Mouse (Mus musculus): ENCODE measurements at regions not wholly inside any gene's neighbourhood (a gene's known extent, or its start where the extent isn't known, plus 50 kb on each side); places are given as distances from the start of the nearest gene placed in this dataset.

DNA sequence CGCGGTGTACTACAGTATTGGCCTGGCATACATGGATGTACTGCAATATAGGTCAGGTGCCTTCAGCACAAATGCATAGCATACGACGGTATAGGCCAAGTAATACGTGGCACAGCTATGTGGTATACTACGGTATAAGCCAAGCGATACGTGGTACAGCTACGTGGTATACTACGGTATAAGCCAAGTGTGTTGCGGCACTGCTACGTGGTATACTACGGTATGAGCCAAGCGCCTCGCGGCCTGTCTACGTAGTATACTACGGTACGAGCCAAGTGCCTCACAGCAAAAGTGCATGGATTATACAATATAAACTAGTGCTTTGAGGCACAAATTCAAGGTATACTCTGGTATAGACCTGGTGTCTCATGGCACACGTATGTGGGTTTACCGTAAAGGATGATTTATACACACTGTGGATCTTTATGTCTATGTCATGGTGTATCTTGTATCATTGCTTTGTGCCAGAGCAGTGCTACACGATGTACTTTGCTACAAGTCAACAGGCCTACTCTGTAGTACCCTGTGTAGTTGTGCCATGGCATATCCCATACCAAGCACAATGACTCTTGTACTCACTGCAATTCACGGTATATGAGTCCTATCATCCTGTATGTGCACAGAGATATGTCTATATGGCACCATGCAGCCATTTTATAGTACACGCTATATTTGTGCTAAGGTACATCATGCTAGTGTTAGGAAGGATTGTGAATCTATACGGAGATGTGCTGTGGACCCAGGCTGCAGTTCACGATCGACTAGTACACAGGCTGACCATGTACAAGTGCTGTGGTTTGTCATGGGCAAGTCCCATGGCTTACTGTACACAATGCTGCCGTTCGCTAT is 72.5 kb downstream of the Rtl1 start:
- peak overlapping the region; percentile 44 for H3K4me3 ChIP-seq (ENCODE audit: low read length)
- no peak overlapping the region for H3K27ac ChIP-seq (ENCODE audit: low read length)
- peak overlapping the region; percentile 55; the same call in 1 of the 2 replicates for H3K9ac ChIP-seq (ENCODE audit: low read length)
- H3K4me2 ChIP-seq (ENCODE audit: low read depth, low read length) = peak overlapping the region; percentile 63
- H3K27me3 ChIP-seq (ENCODE audit: control insufficient read depth, insufficient read depth, low read depth, low read length) = no peaks in the 10 kb centered on the region
- WGBS = 51% methylated on average over 29 of the region's 29 CpGs
- peaks cover 31% of the 10 kb centered on the region for H3K9me3 ChIP-seq (ENCODE audit: control insufficient read depth, low read length)
- H3K36me3 ChIP-seq (ENCODE audit: control insufficient read depth, insufficient read depth, low read length) = no peaks in the 10 kb centered on the region
- peak; percentile 69 for ATAC-seq (ENCODE audit: low read depth)
- peaks cover 21% of the 10 kb centered on the region for H3K4me1 ChIP-seq (replicated peaks; ENCODE audit: control insufficient read depth, insufficient read depth, low read length)

- H3K9me3 ChIP-seq (ENCODE audit: control insufficient read depth, low read length) = peaks cover 31% of the 10 kb centered on the region
- no peaks in the 10 kb centered on the region for H3K36me3 ChIP-seq (ENCODE audit: control insufficient read depth, insufficient read depth, low read length)
- no peak overlapping the region for H3K4me2 ChIP-seq (ENCODE audit: low read depth, low read length)
- H3K27me3 ChIP-seq (ENCODE audit: control insufficient read depth, insufficient read depth, low read depth, low read length) = no peaks in the 10 kb centered on the region
- H3K9ac ChIP-seq (ENCODE audit: low read length) = no peak overlapping the region
- H3K4me3 ChIP-seq (ENCODE audit: low read length) = no peak overlapping the region
- WGBS = 55% methylated on average over 9 of the region's 9 CpGs
- peaks cover 3% of the 10 kb centered on the region; the same call in 1 of the 2 replicates for H3K4me1 ChIP-seq (replicated peaks; ENCODE audit: control insufficient read depth, insufficient read depth, low read length)
- H3K27ac ChIP-seq (ENCODE audit: low read length) = no peak overlapping the region
- no peak for ATAC-seq (ENCODE audit: low read depth)
Observed at GRCm38 (mm10) chr12:109525613-109526012, 73.0 kb downstream of the Dlk1 start.

DNA sequence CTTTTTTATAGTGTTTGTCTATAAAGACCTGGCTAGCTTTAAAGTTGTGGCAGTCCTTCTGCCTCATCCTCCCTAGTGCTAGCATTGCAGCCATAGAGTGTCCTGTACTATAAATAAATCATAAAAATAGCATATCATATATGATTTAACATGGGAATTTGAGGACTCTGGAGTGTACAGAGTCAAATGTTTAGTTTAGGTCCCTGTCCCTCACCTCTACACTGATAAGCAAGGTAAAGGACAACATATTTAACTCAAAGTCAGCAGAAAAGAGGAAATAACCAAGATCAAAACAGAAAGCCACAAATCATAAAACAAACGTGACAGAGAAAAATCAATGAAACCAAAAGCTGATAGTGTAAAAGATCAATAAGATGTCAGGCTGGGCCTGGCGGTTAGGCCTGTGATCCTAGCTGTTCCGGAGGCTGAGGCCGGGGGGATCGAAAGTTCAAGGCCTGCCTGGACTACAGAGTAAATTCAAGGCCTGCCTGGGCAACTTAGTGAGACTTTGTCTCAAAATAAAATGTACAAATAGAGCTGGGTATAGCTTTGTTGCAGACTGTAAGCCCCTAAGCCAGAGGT is 68.7 kb downstream of the Dlk1 start:
- peaks cover 2% of the 10 kb centered on the region; the same call in 1 of the 2 replicates for H3K9me3 ChIP-seq (ENCODE audit: control insufficient read depth, low read length)
- H3K36me3 ChIP-seq (ENCODE audit: control insufficient read depth, insufficient read depth, low read length) = no peaks in the 10 kb centered on the region
- H3K9ac ChIP-seq (ENCODE audit: low read length) = no peak overlapping the region
- H3K4me2 ChIP-seq (ENCODE audit: low read depth, low read length) = no peak overlapping the region
- no peak for ATAC-seq (ENCODE audit: low read depth)
- WGBS = 80% methylated on average over 5 of the region's 5 CpGs
- H3K27me3 ChIP-seq (ENCODE audit: control insufficient read depth, insufficient read depth, low read depth, low read length) = no peaks in the 10 kb centered on the region
- H3K4me1 ChIP-seq (replicated peaks; ENCODE audit: control insufficient read depth, insufficient read depth, low read length) = peaks cover 13% of the 10 kb centered on the region
- no peak overlapping the region for H3K27ac ChIP-seq (ENCODE audit: low read length)
- no peak overlapping the region for H3K4me3 ChIP-seq (ENCODE audit: low read length)

DNA sequence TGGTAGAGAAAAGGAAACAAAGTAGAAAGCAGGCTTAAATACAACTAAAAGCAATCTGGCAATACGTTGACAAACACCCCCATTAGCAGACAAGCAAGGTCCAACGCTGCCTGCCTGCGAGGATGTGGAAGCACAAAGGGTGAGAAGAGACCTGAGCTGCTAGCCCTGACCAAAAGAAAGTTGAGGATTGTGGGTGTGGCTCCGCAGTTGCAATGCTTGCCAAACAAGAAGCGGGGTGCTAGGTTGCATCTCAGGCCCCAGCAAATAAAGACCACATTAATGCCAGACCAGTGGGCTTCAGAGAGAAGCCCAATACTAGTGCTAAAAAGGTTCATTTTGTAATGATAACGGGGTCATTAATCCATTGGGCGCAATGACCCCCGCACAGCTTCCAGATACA is 67.8 kb downstream of the Dlk1 start:
- WGBS = 62% methylated on average over 8 of the region's 8 CpGs
- Histone ChIP-seq H3K4me2 (ENCODE audit: low read depth, low read length) (no peak overlapping the region), H3K9me3 (ENCODE audit: control insufficient read depth, low read length) (no peaks in the 10 kb centered on the region), H3K4me3 (ENCODE audit: low read length) (no peak overlapping the region), H3K9ac (ENCODE audit: low read length) (no peak overlapping the region), H3K27ac (ENCODE audit: low read length) (no peak overlapping the region), H3K27me3 (ENCODE audit: control insufficient read depth, insufficient read depth, low read depth, low read length) (no peaks in the 10 kb centered on the region), H3K4me1 (replicated peaks; ENCODE audit: control insufficient read depth, insufficient read depth, low read length) (peaks cover 13% of the 10 kb centered on the region), H3K36me3 (ENCODE audit: control insufficient read depth, insufficient read depth, low read length) (no peaks in the 10 kb centered on the region)
- no peak for ATAC-seq (ENCODE audit: low read depth)

- H3K9me3 ChIP-seq (ENCODE audit: control insufficient read depth, low read length) = no peaks in the 10 kb centered on the region
- peaks cover 13% of the 10 kb centered on the region for H3K4me1 ChIP-seq (replicated peaks; ENCODE audit: control insufficient read depth, insufficient read depth, low read length)
- no peak overlapping the region for H3K4me3 ChIP-seq (ENCODE audit: low read length)
- no peaks in the 10 kb centered on the region for H3K27me3 ChIP-seq (ENCODE audit: control insufficient read depth, insufficient read depth, low read depth, low read length)
- H3K9ac ChIP-seq (ENCODE audit: low read length) = no peak overlapping the region
- ATAC-seq (ENCODE audit: low read depth) = no peak
- H3K4me2 ChIP-seq (ENCODE audit: low read depth, low read length) = no peak overlapping the region
- WGBS = 59% methylated on average over 5 of the region's 5 CpGs
- H3K27ac ChIP-seq (ENCODE audit: low read length) = no peak overlapping the region
- H3K36me3 ChIP-seq (ENCODE audit: control insufficient read depth, insufficient read depth, low read length) = no peaks in the 10 kb centered on the region
Observed at GRCm38 (mm10) chr12:109519838-109520237, 67.2 kb downstream of the Dlk1 start.

- H3K9ac ChIP-seq (ENCODE audit: low read length) = no peak overlapping the region
- H3K4me2 ChIP-seq (ENCODE audit: low read depth, low read length) = no peak overlapping the region
- H3K4me1 ChIP-seq (replicated peaks; ENCODE audit: control insufficient read depth, insufficient read depth, low read length) = peaks cover 13% of the 10 kb centered on the region
- 27% methylated on average over 6 of the region's 7 CpGs for WGBS
- H3K9me3 ChIP-seq (ENCODE audit: control insufficient read depth, low read length) = no peaks in the 10 kb centered on the region
- no peak for ATAC-seq (ENCODE audit: low read depth)
- no peaks in the 10 kb centered on the region for H3K36me3 ChIP-seq (ENCODE audit: control insufficient read depth, insufficient read depth, low read length)
- no peaks in the 10 kb centered on the region for H3K27me3 ChIP-seq (ENCODE audit: control insufficient read depth, insufficient read depth, low read depth, low read length)
- H3K4me3 ChIP-seq (ENCODE audit: low read length) = no peak overlapping the region
- no peak overlapping the region for H3K27ac ChIP-seq (ENCODE audit: low read length)
Observed at GRCm38 (mm10) chr12:109518413-109519021, 65.9 kb downstream of the Dlk1 start.

DNA sequence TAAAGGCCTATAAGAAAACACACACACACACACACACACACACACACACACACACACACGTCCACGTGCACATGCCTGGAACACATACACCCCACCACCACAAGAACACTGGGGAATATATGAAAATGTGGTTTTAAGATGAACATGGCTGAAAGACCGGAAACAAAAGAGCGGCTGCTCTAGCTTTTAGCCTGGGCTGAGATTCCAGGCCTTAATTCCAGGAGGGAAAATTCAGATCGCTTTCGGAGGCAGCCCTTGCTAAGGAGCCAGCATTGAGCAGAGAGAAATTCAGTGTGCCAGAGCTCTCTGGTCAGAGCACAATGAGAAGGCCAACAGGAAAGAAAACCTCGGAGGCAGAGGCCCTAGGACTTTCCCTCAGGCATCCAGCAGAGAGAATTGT is 65.1 kb downstream of the Dlk1 start:
- no peaks in the 10 kb centered on the region for H3K9me3 ChIP-seq (ENCODE audit: control insufficient read depth, low read length)
- no peaks in the 10 kb centered on the region for H3K27me3 ChIP-seq (ENCODE audit: control insufficient read depth, insufficient read depth, low read depth, low read length)
- no peaks in the 10 kb centered on the region for H3K36me3 ChIP-seq (ENCODE audit: control insufficient read depth, insufficient read depth, low read length)
- no peak overlapping the region for H3K4me2 ChIP-seq (ENCODE audit: low read depth, low read length)
- H3K4me3 ChIP-seq (ENCODE audit: low read length) = no peak overlapping the region
- no peak for ATAC-seq (ENCODE audit: low read depth)
- no peak overlapping the region for H3K27ac ChIP-seq (ENCODE audit: low read length)
- no peak overlapping the region for H3K9ac ChIP-seq (ENCODE audit: low read length)
- peaks cover 18% of the 10 kb centered on the region for H3K4me1 ChIP-seq (replicated peaks; ENCODE audit: control insufficient read depth, insufficient read depth, low read length)
- 72% methylated on average over 7 of the region's 7 CpGs for WGBS

- peaks cover 27% of the 10 kb centered on the region for H3K4me1 ChIP-seq (replicated peaks; ENCODE audit: control insufficient read depth, insufficient read depth, low read length)
- 51% methylated on average over 4 of the region's 4 CpGs for WGBS
- no peaks in the 10 kb centered on the region for H3K9me3 ChIP-seq (ENCODE audit: control insufficient read depth, low read length)
- H3K4me3 ChIP-seq (ENCODE audit: low read length) = no peak overlapping the region
- peak; percentile 34 for ATAC-seq (ENCODE audit: low read depth)
- H3K4me2 ChIP-seq (ENCODE audit: low read depth, low read length) = no peak overlapping the region
- H3K36me3 ChIP-seq (ENCODE audit: control insufficient read depth, insufficient read depth, low read length) = no peaks in the 10 kb centered on the region
- no peaks in the 10 kb centered on the region for H3K27me3 ChIP-seq (ENCODE audit: control insufficient read depth, insufficient read depth, low read depth, low read length)
- peak overlapping the region; percentile 42; the same call in 1 of the 2 replicates for H3K27ac ChIP-seq (ENCODE audit: low read length)
- H3K9ac ChIP-seq (ENCODE audit: low read length) = no peak overlapping the region
Observed at GRCm38 (mm10) chr12:109516961-109517360, 64.3 kb downstream of the Dlk1 start.

GRCm38 (mm10) chr12:109514292-109514818 is 61.7 kb downstream of the Dlk1 start:
- Histone ChIP-seq H3K4me2 (ENCODE audit: low read depth, low read length) (no peak overlapping the region), H3K27ac (ENCODE audit: low read length) (no peak overlapping the region), H3K9ac (ENCODE audit: low read length) (no peak overlapping the region), H3K4me1 (replicated peaks; ENCODE audit: control insufficient read depth, insufficient read depth, low read length) (peaks cover 38% of the 10 kb centered on the region), H3K36me3 (ENCODE audit: control insufficient read depth, insufficient read depth, low read length) (no peaks in the 10 kb centered on the region), H3K9me3 (ENCODE audit: control insufficient read depth, low read length) (no peaks in the 10 kb centered on the region), H3K4me3 (ENCODE audit: low read length) (no peak overlapping the region), H3K27me3 (ENCODE audit: control insufficient read depth, insufficient read depth, low read depth, low read length) (no peaks in the 10 kb centered on the region)
- no peak for ATAC-seq (ENCODE audit: low read depth)
- 77% methylated on average over 9 of the region's 9 CpGs for WGBS

All from lung, embryonic 16.5 days (tissue).